Mouse (Mus musculus): ENCODE results near the gene Izumo4. TPM values are rescaled to one million over a fixed set of nuclear protein-coding genes. Genes with fewer than 3 reads are reported as not detected.

The Izumo4 gene
- polyA plus RNA-seq, 2 experiments, result 4.0 to 11.3 TPM

DNA sequence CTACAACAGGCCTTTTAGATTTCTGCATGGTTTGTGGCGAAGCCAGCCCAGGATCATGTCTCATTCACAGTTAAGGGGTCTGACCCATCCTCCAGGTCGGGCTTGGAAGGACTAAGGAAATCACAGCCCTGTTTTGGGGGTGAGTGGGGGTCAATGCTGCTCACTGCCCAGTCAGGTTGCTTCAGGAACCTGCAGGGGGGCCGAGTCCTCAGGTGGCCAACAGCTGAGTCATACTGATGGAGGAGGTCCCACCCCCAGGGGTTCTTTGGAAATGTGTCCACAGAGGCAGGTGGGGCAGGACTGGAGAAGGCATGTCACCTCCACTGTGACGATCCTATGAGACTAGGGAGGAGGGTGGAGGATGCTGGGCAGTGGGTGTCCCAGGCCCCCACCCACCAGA lies 36.5 kb upstream of the Izumo4 start:
- H3K27me3 ChIP-seq (ENCODE audit: control insufficient read depth, insufficient read depth, low read length), result no peaks in the 10 kb centered on the region
- WGBS (ENCODE audit: insufficient replicate concordance), result 49% methylated on average over 4 of the region's 4 CpGs
- DNase-seq (ENCODE audit: low read depth in 3 of 3, low spot score in 3 of 3), result no peak
- H3K4me3 ChIP-seq (ENCODE audit: insufficient read depth in 1 of 2, low read depth in 2 of 2, low read length in 2 of 2), result no peak overlapping the region
- H3K27ac ChIP-seq, result peak overlapping the region; percentile 38; the same call in 1 of the 2 replicates
- TF ChIP-seq CTCF (IDR thresholded peaks at IDR 0.05; ENCODE audit: low read depth), result no peak
- TF ChIP-seq EP300 (IDR thresholded peaks at IDR 0.05; ENCODE audit: low read depth), result no peak
- peaks cover 25 to 28% of the 10 kb centered on the region in 2 experiments for H3K4me1 ChIP-seq (replicated peaks; ENCODE audit: control insufficient read depth in 2 of 2, insufficient read depth in 2 of 2, low read length in 1 of 2)
- no peak for ATAC-seq (ENCODE audit: insufficient read depth)
- H3K36me3 ChIP-seq (replicated peaks; ENCODE audit: control insufficient read depth, insufficient read depth, low read depth), result peaks cover 44% of the 10 kb centered on the region
- H3K4me2 ChIP-seq (ENCODE audit: low read depth), result peak overlapping the region; percentile 47; the same call in 1 of the 2 replicates
- no peaks in the 10 kb centered on the region for H3K9me3 ChIP-seq (ENCODE audit: control insufficient read depth, low read length)
- H3K9ac ChIP-seq (replicated peaks), result peak overlapping the region; percentile 15

DNA sequence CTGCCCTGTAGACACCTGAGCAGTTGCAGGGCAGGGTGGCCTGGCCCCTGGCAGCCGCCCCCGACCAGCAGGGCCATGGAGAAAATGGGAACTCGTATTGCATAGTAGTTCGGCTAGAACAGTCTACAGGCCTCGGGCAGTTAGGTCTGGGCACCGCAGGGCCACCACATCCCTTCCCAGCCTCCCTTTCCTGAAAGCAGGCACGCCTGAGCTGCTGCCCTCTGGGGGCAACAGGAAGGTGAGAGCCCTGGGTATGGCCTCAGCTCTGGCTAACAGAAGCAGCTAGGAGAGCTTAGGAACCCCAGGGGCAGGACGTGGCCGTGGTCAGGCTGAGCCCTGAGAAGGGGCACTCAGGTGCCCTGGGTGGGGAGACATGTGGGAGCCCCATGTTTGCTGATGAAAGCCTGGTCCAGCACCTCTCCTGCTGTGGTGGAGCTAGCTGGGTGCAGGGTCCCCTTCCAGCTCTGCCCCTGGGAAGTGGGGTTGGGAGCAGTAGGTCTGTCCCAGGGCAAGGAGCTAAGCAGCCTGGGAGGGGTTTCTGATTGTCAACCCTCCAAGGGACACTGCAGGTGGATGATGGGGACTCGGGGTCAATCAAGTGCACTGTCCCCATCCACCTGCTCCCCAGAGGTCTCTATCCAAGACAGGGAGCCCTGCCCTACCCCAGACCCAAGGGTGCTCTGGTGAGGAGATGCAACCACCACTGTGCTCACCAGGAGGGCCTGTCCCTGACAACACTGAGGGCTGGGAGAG lies 35.8 kb upstream of the Izumo4 start:
- no peak for ATAC-seq (ENCODE audit: insufficient read depth)
- H3K4me2 ChIP-seq (ENCODE audit: low read depth), result no peak overlapping the region
- no peaks in the 10 kb centered on the region for H3K9me3 ChIP-seq (ENCODE audit: control insufficient read depth, low read length)
- 70% methylated on average over 10 of the region's 10 CpGs for WGBS (ENCODE audit: insufficient replicate concordance)
- H3K4me1 ChIP-seq (replicated peaks; ENCODE audit: control insufficient read depth in 2 of 2, insufficient read depth in 2 of 2, low read length in 1 of 2), result peaks cover 25 to 28% of the 10 kb centered on the region in 2 experiments
- H3K36me3 ChIP-seq (replicated peaks; ENCODE audit: control insufficient read depth, insufficient read depth, low read depth), result peaks cover 51% of the 10 kb centered on the region
- H3K27ac ChIP-seq, result no peak overlapping the region
- DNase-seq (ENCODE audit: low read depth in 3 of 3, low spot score in 3 of 3), result no peak
- no peaks in the 10 kb centered on the region for H3K27me3 ChIP-seq (ENCODE audit: control insufficient read depth, insufficient read depth, low read length)
- no peak overlapping the region; the same call in 1 of the 2 replicates for H3K9ac ChIP-seq (replicated peaks)
- TF ChIP-seq EP300 (IDR thresholded peaks at IDR 0.05; ENCODE audit: low read depth) (no peak), CTCF (IDR thresholded peaks at IDR 0.05; ENCODE audit: low read depth) (no peak)
- no peak overlapping the region for H3K4me3 ChIP-seq (ENCODE audit: insufficient read depth in 1 of 2, low read depth in 2 of 2, low read length in 2 of 2)

DNA sequence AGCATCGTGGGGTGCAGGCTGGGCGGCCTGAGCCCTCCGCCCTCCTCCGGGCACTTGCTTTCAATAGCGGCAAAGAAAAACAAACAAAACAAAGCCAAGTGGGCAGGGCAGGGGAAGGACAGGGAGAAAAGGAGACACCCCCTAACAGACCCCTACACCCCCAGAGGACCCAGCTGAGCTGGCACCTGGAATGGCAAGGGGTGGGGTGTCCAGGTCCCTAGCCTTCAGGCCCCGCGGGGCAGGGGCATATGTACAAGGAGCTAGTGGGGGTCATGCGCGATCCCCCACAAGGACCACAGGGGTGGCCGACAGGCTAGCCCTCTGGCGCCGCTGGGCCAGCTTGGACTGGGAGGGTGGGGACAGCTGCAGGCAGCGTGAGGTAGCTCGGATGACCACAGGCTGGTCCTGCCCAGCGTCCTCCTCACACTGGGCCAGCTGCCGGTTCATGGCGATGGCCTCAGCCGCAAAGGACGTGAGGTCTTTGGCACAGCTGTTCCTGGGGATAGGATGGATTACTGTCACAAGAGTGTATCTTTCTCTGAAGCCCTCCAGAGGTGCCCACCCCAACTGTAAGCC lies 35.1 kb upstream of the Izumo4 start:
- H3K4me1 ChIP-seq (replicated peaks; ENCODE audit: control insufficient read depth in 2 of 2, insufficient read depth in 2 of 2, low read length in 1 of 2), result peaks cover 25 to 28% of the 10 kb centered on the region in 2 experiments
- DNase-seq (ENCODE audit: low read depth in 3 of 3, low spot score in 3 of 3), result no peak
- WGBS (ENCODE audit: insufficient replicate concordance), result 88% methylated on average over 19 of the region's 19 CpGs
- H3K27me3 ChIP-seq (ENCODE audit: control insufficient read depth, insufficient read depth, low read length), result no peaks in the 10 kb centered on the region
- peaks cover 58% of the 10 kb centered on the region for H3K36me3 ChIP-seq (replicated peaks; ENCODE audit: control insufficient read depth, insufficient read depth, low read depth)
- H3K27ac ChIP-seq, result no peak overlapping the region
- ATAC-seq (ENCODE audit: insufficient read depth), result no peak
- H3K4me2 ChIP-seq (ENCODE audit: low read depth), result no peak overlapping the region
- TF ChIP-seq CTCF (IDR thresholded peaks at IDR 0.05; ENCODE audit: low read depth) (no peak), EP300 (IDR thresholded peaks at IDR 0.05; ENCODE audit: low read depth) (no peak)
- no peaks in the 10 kb centered on the region for H3K9me3 ChIP-seq (ENCODE audit: control insufficient read depth, low read length)
- H3K9ac ChIP-seq (replicated peaks), result no peak overlapping the region
- no peak overlapping the region for H3K4me3 ChIP-seq (ENCODE audit: insufficient read depth in 1 of 2, low read depth in 2 of 2, low read length in 2 of 2)

DNA sequence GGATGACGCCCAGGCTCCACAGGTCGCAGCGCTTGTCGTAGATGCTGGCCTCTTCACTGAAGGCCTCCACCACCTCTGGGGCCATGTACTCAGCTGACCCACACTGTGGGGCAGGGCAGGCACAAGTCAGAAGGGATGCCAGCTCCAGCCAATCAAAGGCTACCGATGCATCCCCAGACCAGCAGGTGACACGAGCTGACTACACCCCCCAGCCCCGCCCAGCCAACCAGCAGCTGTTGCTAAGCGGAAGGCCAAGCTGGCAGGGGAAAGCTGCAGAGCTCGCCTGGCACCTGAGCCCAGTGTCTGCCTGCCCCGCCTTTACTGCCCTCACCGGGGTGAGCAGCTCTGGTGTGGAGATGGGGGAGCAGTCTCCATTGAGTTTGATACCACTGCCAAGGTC lies 33.4 kb upstream of the Izumo4 start:
- H3K9ac ChIP-seq (replicated peaks), result no peak overlapping the region
- H3K27ac ChIP-seq, result no peak overlapping the region
- H3K4me3 ChIP-seq (ENCODE audit: insufficient read depth in 1 of 2, low read depth in 2 of 2, low read length in 2 of 2), result no peak overlapping the region
- peaks cover 62% of the 10 kb centered on the region for H3K36me3 ChIP-seq (replicated peaks; ENCODE audit: control insufficient read depth, insufficient read depth, low read depth)
- DNase-seq (ENCODE audit: low read depth in 3 of 3, low spot score in 3 of 3) (no peak), ATAC-seq (ENCODE audit: insufficient read depth) (no peak)
- no peak overlapping the region for H3K4me2 ChIP-seq (ENCODE audit: low read depth)
- H3K9me3 ChIP-seq (ENCODE audit: control insufficient read depth, low read length), result no peaks in the 10 kb centered on the region
- H3K27me3 ChIP-seq (ENCODE audit: control insufficient read depth, insufficient read depth, low read length), result no peaks in the 10 kb centered on the region
- TF ChIP-seq CTCF (IDR thresholded peaks at IDR 0.05; ENCODE audit: low read depth), result no peak
- TF ChIP-seq EP300 (IDR thresholded peaks at IDR 0.05; ENCODE audit: low read depth), result no peak
- WGBS (ENCODE audit: insufficient replicate concordance), result 73% methylated on average over 11 of the region's 11 CpGs
- H3K4me1 ChIP-seq (replicated peaks; ENCODE audit: control insufficient read depth in 2 of 2, insufficient read depth in 2 of 2, low read length in 1 of 2), result peaks cover 28 to 32% of the 10 kb centered on the region in 2 experiments

DNA sequence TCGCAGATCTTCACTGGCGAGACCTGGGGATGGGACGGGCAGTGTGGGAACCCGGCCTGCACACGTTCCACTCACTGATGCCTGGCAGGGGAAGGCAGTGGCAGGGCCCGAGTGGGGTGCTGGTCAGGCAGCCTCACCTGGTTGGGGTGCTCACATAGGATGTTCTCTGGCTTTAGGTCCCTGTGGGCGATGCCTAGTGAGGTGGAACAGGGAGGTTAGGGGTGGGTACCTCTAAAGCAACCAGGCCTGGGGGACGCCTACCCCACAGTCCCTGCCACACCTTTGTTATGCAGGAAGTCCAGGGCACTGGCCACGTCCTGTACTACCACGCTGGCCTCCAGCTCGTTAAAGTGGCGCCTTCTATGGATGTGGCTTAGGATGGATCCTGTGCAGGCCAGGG lies 33.0 kb upstream of the Izumo4 start:
- no peak overlapping the region for H3K4me3 ChIP-seq (ENCODE audit: insufficient read depth in 1 of 2, low read depth in 2 of 2, low read length in 2 of 2)
- ATAC-seq (ENCODE audit: insufficient read depth), result no peak
- no peak overlapping the region for H3K27ac ChIP-seq
- H3K4me1 ChIP-seq (replicated peaks; ENCODE audit: control insufficient read depth in 2 of 2, insufficient read depth in 2 of 2, low read length in 1 of 2), result peaks cover 28% of the 10 kb centered on the region in 2 experiments
- H3K9me3 ChIP-seq (ENCODE audit: control insufficient read depth, low read length), result no peaks in the 10 kb centered on the region
- TF ChIP-seq CTCF (IDR thresholded peaks at IDR 0.05; ENCODE audit: low read depth), result no peak
- TF ChIP-seq EP300 (IDR thresholded peaks at IDR 0.05; ENCODE audit: low read depth), result no peak
- 84% methylated on average over 12 of the region's 12 CpGs for WGBS (ENCODE audit: insufficient replicate concordance)
- no peak overlapping the region for H3K9ac ChIP-seq (replicated peaks)
- DNase-seq (ENCODE audit: low read depth in 3 of 3, low spot score in 3 of 3), result no peak
- no peak overlapping the region for H3K4me2 ChIP-seq (ENCODE audit: low read depth)
- no peaks in the 10 kb centered on the region for H3K27me3 ChIP-seq (ENCODE audit: control insufficient read depth, insufficient read depth, low read length)
- peaks cover 62% of the 10 kb centered on the region for H3K36me3 ChIP-seq (replicated peaks; ENCODE audit: control insufficient read depth, insufficient read depth, low read depth)
